Comparison of ENCODE assay signal across 30 mouse cellular contexts in the genomic region with DNA sequence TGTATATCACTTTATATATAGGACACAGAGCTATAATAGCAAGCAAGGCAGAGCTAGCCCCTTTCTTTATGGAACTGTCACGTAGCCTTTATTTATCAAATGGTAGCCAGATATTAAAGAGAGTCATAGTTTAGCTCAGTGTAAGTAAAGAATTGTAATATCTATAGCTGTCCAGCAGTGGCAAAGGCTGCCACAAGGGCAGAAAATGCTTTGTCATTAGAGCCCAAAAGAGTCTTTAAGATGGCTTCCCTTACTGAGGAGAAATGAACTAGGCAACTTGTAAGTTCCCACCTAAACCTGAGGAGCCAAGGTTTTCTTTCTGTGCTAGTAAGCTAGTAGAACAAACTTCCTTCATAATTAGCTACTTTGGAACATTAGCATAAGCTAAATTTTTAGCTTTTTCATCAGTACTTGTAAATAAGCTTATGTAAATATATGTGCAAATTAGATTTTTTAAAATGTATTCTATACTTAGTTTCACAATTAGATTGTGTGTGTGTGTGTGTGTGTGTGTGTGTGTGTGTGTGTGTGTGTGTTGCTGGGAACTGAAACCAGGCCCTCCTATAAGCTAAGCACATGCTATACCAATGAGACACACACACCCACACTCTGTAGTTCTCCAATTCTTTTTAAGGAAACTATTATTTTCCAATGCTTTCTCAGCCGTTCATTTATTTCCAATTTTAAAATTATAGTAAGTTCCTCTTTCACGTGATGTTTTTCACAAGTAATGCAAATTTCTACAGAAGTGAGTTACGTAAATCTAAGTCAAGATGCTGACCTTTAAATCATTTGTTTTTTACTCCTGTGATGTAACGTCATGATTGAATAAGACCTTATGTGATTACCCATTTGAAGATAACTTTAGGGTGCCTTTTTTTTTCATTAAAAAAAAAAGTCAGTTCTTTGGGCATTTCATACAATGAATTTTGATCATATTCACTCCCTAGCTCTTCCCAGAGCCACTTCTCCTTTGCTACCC. TPM values are rescaled to one million over a fixed set of nuclear protein-coding genes. Genes with fewer than 3 reads are reported as not detected.
DNase-seq lines count a peak whose midpoint lies in the region; ATAC-seq and TF ChIP-seq lines count a peak whose summit lies in the region.
"Had no signal": no experiment of that assay in that cellular context is flagged by ENCODE, and none has a peak within 500 bp of the region (broad histone marks: within the 10 kb centered on the region; RNA-seq: fewer than 3 reads in every experiment).

No protein-coding gene starts in this region.

- peak; percentile 37 for DNase-seq in 3T3-L1 (ENCODE audit: low read depth, low spot score)
- DNase-seq in 416B (ENCODE audit: low read depth) = peak; percentile 32
- DNase-seq in layer of hippocampus, postnatal 25 days (ENCODE audit: extremely low spot score in 1 of 2, low spot score in 1 of 2) = no peak
- no peak for DNase-seq in adrenal gland, postnatal 4 days (ENCODE audit: low spot score in 2 of 2)
- no peak for DNase-seq in forebrain, postnatal 0 days
- DNase-seq: adrenal gland, postnatal 25 days; cerebellum, adult 11 months; cerebellum, adult 9-10 months; cerebellum, postnatal 36 days; gastrocnemius, adult 2 months; kidney, adult 2 months; kidney, postnatal 36 days; liver; lung, postnatal 10 days; right cerebral cortex, postnatal 4 days had no signal

- TF ChIP-seq CTCF in forebrain, postnatal 0 days (IDR thresholded peaks at IDR 0.05; ENCODE audit: low read depth) = no peak

- peak; percentile 71 for ATAC-seq in megakaryocyte progenitor cell, adult 5-6 weeks (replicated peaks; ENCODE audit: poor library complexity)
- no peak for ATAC-seq in cerebellum, adult (ENCODE audit: insufficient number of reproducible peaks, low FRiP score, low TSS enrichment)
- ATAC-seq in forebrain, postnatal 0 days = no peak
- ATAC-seq: forebrain, embryonic 15.5 days; hindbrain, postnatal 0 days; intestine, embryonic 15.5 days; midbrain, embryonic 15.5 days had no signal

- 86% methylated on average over 5 of the region's 5 CpGs for WGBS in forebrain, postnatal 0 days

- no peaks in the 10 kb centered on the region for H3K9me3 ChIP-seq in forebrain, postnatal 0 days (ENCODE audit: low read length)
- H3K9me3 ChIP-seq: embryonic facial prominence, embryonic 13.5 days; forebrain, embryonic 10.5 days; forebrain, embryonic 15.5 days; heart, embryonic 10.5 days; heart, embryonic 15.5 days; intestine, embryonic 15.5 days; midbrain, embryonic 10.5 days; midbrain, embryonic 15.5 days; neural tube, embryonic 12.5 days had no signal

- no peaks in the 10 kb centered on the region for H3K36me3 ChIP-seq in forebrain, postnatal 0 days (ENCODE audit: insufficient read depth)
- H3K36me3 ChIP-seq: embryonic facial prominence, embryonic 13.5 days; forebrain, embryonic 10.5 days; forebrain, embryonic 15.5 days; heart, embryonic 10.5 days; heart, embryonic 15.5 days; intestine, embryonic 15.5 days; midbrain, embryonic 10.5 days; midbrain, embryonic 15.5 days; neural tube, embryonic 12.5 days had no signal

- H3K27me3 ChIP-seq in forebrain, postnatal 0 days (ENCODE audit: insufficient read depth, low read length) = no peaks in the 10 kb centered on the region
- H3K27me3 ChIP-seq: forebrain, embryonic 15.5 days; heart, embryonic 15.5 days; intestine, embryonic 15.5 days; midbrain, embryonic 15.5 days; neural tube, embryonic 12.5 days had no signal

- H3K4me3 ChIP-seq in brown adipose tissue, adult 24 weeks (ENCODE audit: insufficient read depth, low read depth, low read length) = no peak overlapping the region
- no peak overlapping the region for H3K4me3 ChIP-seq in forebrain, postnatal 0 days (ENCODE audit: low read depth, low read length)
- H3K4me3 ChIP-seq: embryonic facial prominence, embryonic 13.5 days; forebrain, embryonic 10.5 days; forebrain, embryonic 15.5 days; gastrocnemius, adult 2 months; heart, embryonic 10.5 days; heart, embryonic 15.5 days; intestine, embryonic 15.5 days; layer of hippocampus, adult 2 months; midbrain, embryonic 10.5 days; midbrain, embryonic 15.5 days; myocyte; neural tube, embryonic 12.5 days had no signal

- H3K4me1 ChIP-seq in brown adipose tissue, adult 24 weeks (ENCODE audit: control insufficient read depth, insufficient read depth, insufficient read length, low read length) = peaks cover 25% of the 10 kb centered on the region
- no peaks in the 10 kb centered on the region for H3K4me1 ChIP-seq in forebrain, postnatal 0 days (ENCODE audit: insufficient read depth)
- H3K4me1 ChIP-seq: forebrain, embryonic 10.5 days; forebrain, embryonic 15.5 days; heart, embryonic 10.5 days; heart, embryonic 15.5 days; intestine, embryonic 15.5 days; midbrain, embryonic 10.5 days; midbrain, embryonic 15.5 days; neural tube, embryonic 12.5 days had no signal

- peak overlapping the region; percentile 51 for H3K27ac ChIP-seq in brown adipose tissue, adult 24 weeks (replicated peaks; ENCODE audit: low read depth, low read length)
- H3K27ac ChIP-seq in forebrain, postnatal 0 days (ENCODE audit: low read depth, low read length) = no peak overlapping the region
- H3K27ac ChIP-seq: embryonic facial prominence, embryonic 13.5 days; forebrain, embryonic 10.5 days; forebrain, embryonic 15.5 days; gastrocnemius, adult 2 months; heart, embryonic 10.5 days; heart, embryonic 15.5 days; hindbrain, postnatal 0 days; intestine, embryonic 15.5 days; layer of hippocampus, adult 2 months; midbrain, embryonic 10.5 days; midbrain, embryonic 15.5 days; neural tube, embryonic 12.5 days had no signal

- H3K9ac ChIP-seq in forebrain, postnatal 0 days = no peak overlapping the region
- H3K9ac ChIP-seq: embryonic facial prominence, embryonic 13.5 days; forebrain, embryonic 15.5 days; heart, embryonic 15.5 days; intestine, embryonic 15.5 days; midbrain, embryonic 15.5 days; neural tube, embryonic 12.5 days had no signal

- H3K4me2 ChIP-seq in forebrain, postnatal 0 days (ENCODE audit: low read depth) = no peak overlapping the region
- H3K4me2 ChIP-seq: embryonic facial prominence, embryonic 13.5 days; forebrain, embryonic 15.5 days; heart, embryonic 15.5 days; intestine, embryonic 15.5 days; midbrain, embryonic 15.5 days; neural tube, embryonic 12.5 days had no signal

RNA-seq across cellular contexts. Expression of gene Pparg, which starts 14.4 kb away (rescaled TPM):
- 257 and 391 TPM in 2 replicates for polyA plus RNA-seq in brown adipose tissue, adult 24 weeks (2012; ENCODE audit: insufficient read depth, insufficient read length, missing spikeins)
- 0.32 and 0.69 TPM in 2 replicates for total RNA-seq in megakaryocyte progenitor cell, adult 5-6 weeks (2015)
- 0.24 TPM in 1 of 2 replicates, not detected in the other for total RNA-seq in megakaryocyte progenitor cell, adult 5-6 weeks (2017)
- 1 to 10 TPM; 1.1 to 1.2 TPM for total RNA-seq in layer of hippocampus, postnatal 25 days (2021)
- 10 to 100 TPM; 24.8 to 30.2 TPM for total RNA-seq in adrenal gland, postnatal 4 days (2021)
- 0.52 and 0.77 TPM in 2 replicates for total RNA-seq in forebrain, postnatal 0 days (2014; rRNA removed)
- 0.13 and 0.30 TPM in 2 replicates for polyA plus RNA-seq in forebrain, postnatal 0 days (2015; fragmentation: Nextera tagmentation; extraction: Ambion mirVana)
- polyA plus RNA-seq: forebrain, embryonic 15.5 days had no signal

Comparison
In these comparisons a context has a peak if more than half of its experiments do, and no peak if none do; other contexts are left out.
1. DNase-seq: peak in 3T3-L1 (single experiment) and 416B (single experiment); none in layer of hippocampus, postnatal 25 days (0 of 2), adrenal gland, postnatal 4 days (0 of 2) and forebrain, postnatal 0 days (single experiment).
2. RNA of gene Pparg, which starts 14.4 kb away (total RNA-seq): 24.8 to 30.2 TPM in adrenal gland, postnatal 4 days; 1.1 to 1.2 TPM in layer of hippocampus, postnatal 25 days, 0.24 to 0.69 TPM in megakaryocyte progenitor cell, adult 5-6 weeks and 0.52 to 0.77 TPM in forebrain, postnatal 0 days; every median in the first group is over 10 times any median in the second.